Mouse (Mus musculus) right cerebral cortex, adult 18-20 months (tissue): ENCODE data around the gene Phc2.

Experiments used
- DNase-seq: peaks from one replicate; pipeline ENCODE4 v3.0.0; 2022; ENCODE audit warnings: mixed read lengths

Gene Phc2

GRCm38 (mm10) chr4:128745160-128745559 is 90.7 kb downstream of the Phc2 start:
- DNase-seq: no peak

GRCm38 (mm10) chr4:128747614-128748270 is 93.2 kb downstream of the Phc2 start:
- DNase-seq: no peak

- DNase-seq: no peak
Measured at GRCm38 (mm10) chr4:128748309-128748708, 93.8 kb downstream of the Phc2 start.

GRCm38 (mm10) chr4:128751006-128751405 is 96.5 kb downstream of the Phc2 start:
- no peak for DNase-seq

GRCm38 (mm10) chr4:128752031-128752757 is 97.7 kb downstream of the Phc2 start:
- no peak for DNase-seq

GRCm38 (mm10) chr4:128753571-128753970 is 99.1 kb downstream of the Phc2 start:
- no peak for DNase-seq

GRCm38 (mm10) chr4:128755064-128755463 is 100.6 kb downstream of the Phc2 start, which contains the start of gene A3galt2:
Gene A3galt2, plus strand, starts transcription at chr4:128755364.
- DNase-seq: no peak

GRCm38 (mm10) chr4:128755900-128756299 is 101.4 kb downstream of the Phc2 start:
- no peak for DNase-seq

- no peak for DNase-seq
Measured at GRCm38 (mm10) chr4:128759214-128759613, 104.7 kb downstream of the Phc2 start.

GRCm38 (mm10) chr4:128760029-128760428 is 105.5 kb downstream of the Phc2 start:
- no peak for DNase-seq

- no peak for DNase-seq
Measured at GRCm38 (mm10) chr4:128766929-128767328, 112.4 kb downstream of the Phc2 start.

- no peak for DNase-seq
Measured at GRCm38 (mm10) chr4:128768120-128768519, 113.6 kb downstream of the Phc2 start.

GRCm38 (mm10) chr4:128769569-128770355 is 115.3 kb downstream of the Phc2 start:
- DNase-seq: no peak

GRCm38 (mm10) chr4:128770698-128771097 is 116.2 kb downstream of the Phc2 start:
- DNase-seq: no peak

- no peak for DNase-seq
Measured at GRCm38 (mm10) chr4:128773820-128774219, 119.3 kb downstream of the Phc2 start.

GRCm38 (mm10) chr4:128774467-128774866 is 120.0 kb downstream of the Phc2 start:
- no peak for DNase-seq

GRCm38 (mm10) chr4:128776568-128777289 is 122.2 kb downstream of the Phc2 start:
- peak; percentile 63 for DNase-seq

- no peak for DNase-seq
Measured at GRCm38 (mm10) chr4:128777593-128777992, 123.1 kb downstream of the Phc2 start.

GRCm38 (mm10) chr4:128782037-128782436 is 127.5 kb downstream of the Phc2 start:
- DNase-seq: no peak

GRCm38 (mm10) chr4:128782645-128783044 is 128.1 kb downstream of the Phc2 start:
- DNase-seq: no peak

- DNase-seq: no peak
Measured at GRCm38 (mm10) chr4:128784950-128785631, 130.6 kb downstream of the Phc2 start.
